Mouse (Mus musculus): ENCODE measurements around the gene Ptger1.

Ptger1 gene

DNA sequence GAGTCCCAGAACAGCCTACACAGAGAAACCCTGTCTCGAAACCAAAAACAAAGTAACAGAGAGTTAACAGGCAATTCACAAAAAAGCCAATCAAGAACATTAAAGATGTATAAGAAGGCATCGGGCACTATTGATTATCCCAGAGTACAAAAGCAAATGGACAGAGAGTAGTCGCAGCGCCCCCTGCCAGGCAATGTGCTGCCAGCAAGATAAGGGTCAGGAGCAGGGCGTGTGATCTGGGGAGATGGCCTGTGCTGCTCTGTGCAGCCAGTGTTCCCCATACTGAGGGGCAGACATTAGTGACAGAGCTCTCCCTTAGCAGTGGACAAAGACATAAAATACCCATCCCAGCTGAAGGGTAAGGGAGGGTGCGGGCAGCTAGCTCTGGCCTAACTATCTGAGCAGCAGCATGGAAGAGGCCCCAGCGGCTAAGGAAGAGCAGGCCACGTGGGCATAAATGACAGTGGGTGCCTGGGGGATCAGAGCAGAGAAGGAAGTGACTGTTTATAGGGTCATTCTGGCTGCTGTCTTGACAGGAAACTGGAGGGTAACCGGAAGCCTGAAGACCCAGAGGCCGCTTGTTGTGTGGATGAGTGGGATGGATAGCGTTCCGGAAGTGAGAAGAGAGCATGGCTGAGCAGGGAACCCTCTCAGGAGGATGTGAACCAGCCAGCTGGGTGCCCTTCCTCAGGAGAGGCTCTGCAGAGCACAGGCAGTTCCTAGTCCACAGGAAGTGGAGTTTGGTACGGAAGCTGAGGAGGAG lies 9.8 kb upstream of the Ptger1 start:
- DNase-seq (ENCODE audit: low spot score) = no peak

GRCm38 (mm10) chr8:83660545-83660944 lies 5.9 kb upstream of the Ptger1 start:
- DNase-seq (ENCODE audit: low spot score) = no peak

GRCm38 (mm10) chr8:83660995-83661680 lies 5.3 kb upstream of the Ptger1 start:
- DNase-seq (ENCODE audit: low spot score) = no peak

GRCm38 (mm10) chr8:83662421-83662826 lies 4.1 kb upstream of the Ptger1 start:
- DNase-seq (ENCODE audit: low spot score) = peak; percentile 94

- DNase-seq (ENCODE audit: low spot score) = no peak
Observed at GRCm38 (mm10) chr8:83664096-83664495, 2.4 kb upstream of the Ptger1 start.

DNA sequence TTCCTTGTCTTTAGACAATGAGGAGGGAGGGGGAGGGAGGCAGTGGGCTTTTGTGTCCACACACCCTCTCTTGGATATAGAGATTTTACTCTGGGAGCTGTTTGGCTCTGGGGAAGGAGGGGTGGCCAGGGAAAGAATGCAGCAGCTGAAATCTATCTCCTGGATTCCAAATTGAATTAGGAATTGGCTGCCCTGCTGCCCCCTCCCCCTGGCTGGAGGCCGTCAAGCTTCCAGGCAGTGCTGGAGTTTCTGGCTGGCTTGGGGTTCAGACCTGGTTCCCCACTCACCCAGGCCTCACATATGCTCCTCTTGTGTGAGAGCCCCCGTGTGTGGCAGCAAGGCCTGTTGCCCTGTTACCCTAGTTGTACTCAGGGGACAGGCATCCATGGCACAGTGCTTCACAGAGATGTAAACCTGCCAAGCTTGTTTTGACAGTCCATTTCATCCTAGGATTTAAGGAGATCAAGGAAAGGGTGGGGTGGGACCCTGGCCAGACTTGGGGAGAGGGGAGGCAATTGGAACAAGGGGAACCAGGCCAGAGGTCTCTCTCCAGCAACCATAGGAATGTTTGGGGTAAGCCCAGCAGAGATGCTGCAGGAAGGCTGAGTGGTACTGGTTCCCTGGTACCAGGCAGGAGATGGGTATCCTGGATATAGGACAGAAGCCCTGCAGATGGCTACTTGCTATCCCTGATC lies 1.4 kb upstream of the Ptger1 start:
- DNase-seq (ENCODE audit: low spot score) = no peak

DNA sequence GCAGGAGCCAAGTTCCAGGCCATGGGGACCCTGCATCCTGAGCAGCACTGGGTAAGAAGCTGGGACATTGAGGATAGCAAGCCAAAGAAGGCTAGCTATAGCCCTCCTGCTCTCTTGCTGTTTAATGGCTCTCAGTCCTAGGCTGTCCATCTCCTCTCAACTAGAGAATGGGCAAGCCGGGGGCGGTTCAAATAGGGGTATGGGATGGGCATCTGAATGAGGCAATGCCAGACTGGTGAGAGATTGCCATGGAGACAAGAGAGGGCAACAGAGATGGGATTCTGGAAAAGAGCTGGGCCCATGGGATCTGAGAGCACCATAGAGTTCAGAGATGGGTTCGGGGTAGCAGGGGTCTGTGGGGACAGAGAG lies 372 bp downstream of the Ptger1 start:
- DNase-seq (ENCODE audit: low spot score) = no peak

- DNase-seq (ENCODE audit: low spot score) = no peak
Observed at GRCm38 (mm10) chr8:83667526-83667925, 1.0 kb downstream of the Ptger1 start.

- DNase-seq (ENCODE audit: low spot score) = peak; percentile 69
Observed at GRCm38 (mm10) chr8:83668010-83668916, 1.8 kb downstream of the Ptger1 start.

- no peak for DNase-seq (ENCODE audit: low spot score)
Observed at GRCm38 (mm10) chr8:83669013-83669412, 2.5 kb downstream of the Ptger1 start.

DNA sequence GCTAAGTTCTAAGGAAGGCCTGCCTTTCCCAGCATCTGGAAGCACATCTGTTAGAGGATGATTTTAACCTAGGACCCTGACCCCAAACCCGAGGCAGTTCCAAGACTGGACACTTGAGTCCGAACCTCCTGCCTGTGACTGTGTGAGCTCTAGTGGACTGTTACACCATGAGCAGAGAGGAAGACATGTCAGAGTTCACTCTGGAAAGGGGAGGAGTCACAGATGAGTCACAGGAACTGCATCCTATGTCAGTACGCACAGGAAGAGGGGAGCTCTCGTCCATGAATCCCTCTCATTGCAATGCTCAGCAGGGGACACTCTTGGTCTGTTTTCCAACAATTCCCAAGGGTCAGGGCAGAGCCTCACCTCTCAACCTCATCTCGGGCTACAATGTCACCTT lies 6.5 kb downstream of the Ptger1 start:
- no peak for DNase-seq (ENCODE audit: low spot score)

DNA sequence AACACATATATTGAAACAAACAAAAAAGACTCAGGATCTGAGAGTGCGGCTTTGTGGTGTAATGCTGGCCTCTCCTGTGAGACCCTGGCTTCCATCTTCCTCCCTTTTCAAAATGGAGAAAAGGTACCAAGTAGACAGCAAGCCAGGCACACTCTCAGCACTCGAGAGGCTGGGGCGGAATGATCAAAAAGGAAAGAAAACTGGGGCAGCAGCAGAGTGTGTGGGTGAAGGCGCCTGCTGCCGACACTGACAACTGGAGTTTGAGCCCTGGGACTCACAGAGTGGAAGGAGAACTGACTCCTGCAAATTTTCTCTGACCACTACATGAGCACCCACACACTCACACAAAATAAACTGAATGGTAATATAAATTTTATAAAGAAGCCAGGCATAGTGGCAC lies 8.0 kb downstream of the Ptger1 start:
- no peak for DNase-seq (ENCODE audit: low spot score)

GRCm38 (mm10) chr8:83679866-83680265 lies 13.4 kb downstream of the Ptger1 start:
- DNase-seq (ENCODE audit: low spot score) = no peak

GRCm38 (mm10) chr8:83680603-83681002 lies 14.1 kb downstream of the Ptger1 start:
- DNase-seq (ENCODE audit: low spot score) = no peak

- no peak for DNase-seq (ENCODE audit: low spot score)
Observed at GRCm38 (mm10) chr8:83681099-83681498, 14.6 kb downstream of the Ptger1 start.

- no peak for DNase-seq (ENCODE audit: low spot score)
Observed at GRCm38 (mm10) chr8:83684517-83684916, 18.0 kb downstream of the Ptger1 start.

DNA sequence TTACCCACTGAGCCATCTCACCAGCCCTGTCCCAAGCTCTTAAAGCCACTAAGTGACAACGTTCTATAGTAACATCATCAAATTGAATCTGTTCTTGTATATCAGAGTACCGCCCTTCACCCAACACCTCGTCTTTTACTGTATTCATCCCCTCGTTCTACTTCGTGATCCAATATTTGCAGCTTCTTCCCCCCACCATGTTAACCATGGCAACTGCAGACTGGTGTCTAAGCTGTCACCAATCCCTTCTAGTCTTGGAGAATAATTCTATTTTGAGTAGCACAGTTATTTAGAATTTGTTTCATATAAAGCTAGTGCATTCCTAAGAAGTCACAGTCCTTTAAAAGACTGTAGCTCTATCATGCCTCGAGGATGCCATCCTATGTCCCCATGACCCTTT lies 22.8 kb downstream of the Ptger1 start:
- no peak for DNase-seq (ENCODE audit: low spot score)

GRCm38 (mm10) chr8:83693609-83694236 lies 27.2 kb downstream of the Ptger1 start:
- no peak for DNase-seq (ENCODE audit: low spot score)

- no peak for DNase-seq (ENCODE audit: low spot score)
Observed at GRCm38 (mm10) chr8:83694369-83695160, 28.1 kb downstream of the Ptger1 start.

DNA sequence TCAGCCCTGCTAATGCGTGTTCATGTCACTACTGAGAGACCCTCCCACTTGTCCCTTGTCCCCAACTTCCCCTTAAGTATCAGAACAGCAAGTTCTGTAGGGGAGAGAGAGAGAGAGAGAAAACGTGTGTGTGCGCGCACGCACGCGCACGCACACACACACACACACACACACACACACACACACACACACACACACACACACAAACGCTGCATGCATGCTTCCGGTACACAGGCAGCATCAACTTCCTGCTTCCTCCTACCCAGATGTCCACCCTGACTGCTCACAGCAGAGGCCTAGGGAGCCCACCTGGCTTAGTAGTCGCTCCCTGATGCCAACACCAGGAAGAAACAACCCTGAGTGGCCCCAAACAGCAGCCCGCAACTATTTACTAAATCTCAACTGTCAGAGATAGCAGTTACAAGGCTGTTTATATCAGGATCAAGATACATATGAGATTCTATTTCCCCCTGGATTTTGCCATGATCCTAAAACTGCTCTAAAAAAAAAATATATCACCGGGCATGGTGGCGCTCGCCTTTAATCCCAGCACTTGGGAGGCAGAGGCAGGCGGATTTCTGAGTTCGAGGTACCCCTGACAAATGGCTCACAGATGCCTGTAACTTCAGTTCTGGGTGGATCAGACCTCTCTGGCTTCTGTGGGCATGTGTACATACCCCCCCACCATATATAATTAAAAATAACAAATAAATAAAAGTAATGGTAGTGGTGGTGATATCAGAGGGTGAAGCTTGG lies 29.1 kb downstream of the Ptger1 start:
- DNase-seq (ENCODE audit: low spot score) = no peak
